ENCODE assay signal across 13 mouse cellular contexts in the genomic region with DNA sequence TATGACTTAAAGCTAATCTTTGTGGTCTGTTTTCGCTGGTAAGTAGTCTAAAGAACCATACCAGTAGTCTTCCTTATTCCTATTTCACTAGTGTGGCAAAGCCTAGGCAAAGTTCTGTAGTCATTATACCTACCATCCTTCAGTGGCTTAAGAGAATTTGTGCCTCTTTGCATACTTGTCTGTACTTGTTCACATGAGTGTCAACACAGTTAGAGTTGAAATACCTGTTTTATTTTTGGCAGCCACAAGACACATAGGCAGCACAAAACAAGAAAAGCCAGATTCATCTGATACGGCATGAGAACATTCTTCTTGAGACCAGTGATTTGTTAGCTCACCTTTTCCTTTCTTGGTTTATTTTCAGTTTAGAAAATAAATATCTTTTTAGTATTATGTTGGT.
"Had no signal": no experiment of that assay in that cellular context is flagged by ENCODE, and none has a peak within 500 bp of the region (broad histone marks: within the 10 kb centered on the region; RNA-seq: fewer than 3 reads in every experiment).

No protein-coding gene starts in this region.

- H3K9me3 ChIP-seq: intestine, embryonic 15.5 days; limb, embryonic 13.5 days; liver, embryonic 15.5 days; lung, embryonic 15.5 days; midbrain, embryonic 15.5 days; neural tube, embryonic 12.5 days had no signal

- H3K4me3 ChIP-seq: intestine, embryonic 15.5 days; layer of hippocampus, adult 2 months; limb, embryonic 13.5 days; liver, embryonic 15.5 days; lung, embryonic 15.5 days; midbrain, embryonic 15.5 days; neural tube, embryonic 12.5 days had no signal

- ATAC-seq: intestine, embryonic 15.5 days; midbrain, embryonic 15.5 days had no signal

- H3K4me1 ChIP-seq: limb, embryonic 13.5 days; midbrain, embryonic 15.5 days had no signal

- H3K9ac ChIP-seq: intestine, embryonic 15.5 days; limb, embryonic 13.5 days; liver, embryonic 15.5 days; lung, embryonic 15.5 days; midbrain, embryonic 15.5 days; neural tube, embryonic 12.5 days had no signal

- DNase-seq: kidney, adult 18-20 months; thymus, adult 18-20 months; thymus, postnatal 14 days had no signal

- H3K27me3 ChIP-seq: intestine, embryonic 15.5 days; limb, embryonic 13.5 days; liver, embryonic 15.5 days; lung, embryonic 15.5 days; midbrain, embryonic 15.5 days; neural tube, embryonic 12.5 days had no signal

- H3K27ac ChIP-seq: intestine, embryonic 15.5 days; kidney, postnatal 0 days; layer of hippocampus, adult 2 months; limb, embryonic 13.5 days; liver, embryonic 15.5 days; lung, embryonic 15.5 days; midbrain, embryonic 15.5 days; neural tube, embryonic 12.5 days had no signal

- H3K4me2 ChIP-seq: intestine, embryonic 15.5 days; limb, embryonic 13.5 days; liver, embryonic 11.5 days; liver, embryonic 15.5 days; lung, embryonic 15.5 days; midbrain, embryonic 11.5 days; midbrain, embryonic 15.5 days; neural tube, embryonic 12.5 days had no signal
